Mouse (Mus musculus) olfactory bulb, adult 2 months (tissue): ENCODE results near the gene Tex44. TPM values are rescaled to one million over a fixed set of nuclear protein-coding genes. Genes with fewer than 3 reads are reported as not detected.

Experiments used
- H3K27ac ChIP-seq: fragments of 200-500 bp; 2 replicates; pipeline ENCODE4 v1.5.1; 2012; ENCODE audit warnings: low read depth, low read length; ENCODE audit not compliant: insufficient read depth
- H3K4me1 ChIP-seq: fragments of 200-500 bp; 2 replicates; pipeline ENCODE4 v1.6.1; 2012; ENCODE audit warnings: low read length; ENCODE audit not compliant: control insufficient read depth, insufficient read depth
- H3K4me3 ChIP-seq: fragments of 200-500 bp; 2 replicates; pipeline ENCODE4 v1.5.1; 2012; ENCODE audit warnings: mild to moderate bottlenecking, low read depth, low read length, moderate library complexity; ENCODE audit not compliant: insufficient read depth
- CTCF ChIP-seq: fragments of 200-500 bp; IDR thresholded peaks from 2 replicates; pipeline ENCODE4 v1.5.1; 2012; ENCODE audit warnings: low read depth, mild to moderate bottlenecking, low read length, moderate library complexity; ENCODE audit not compliant: insufficient read depth
- POLR2A ChIP-seq: fragments of 200-500 bp; IDR thresholded peaks from 2 replicates; pipeline ENCODE4 v1.6.1; 2012; ENCODE audit warnings: mild to moderate bottlenecking, low read depth, low read length, moderate library complexity; ENCODE audit not compliant: insufficient read depth
- WGBS: fragments of 180-500 bp; shearing (Covaris S2); methylation state at CpG from one replicate; pipeline ENCODE4 v1.1.7; 2018; 5-methylcytosine and 5-hydroxymethylcytosine counted together
- polyA plus RNA-seq: library from polyadenylated mRNA; stranded (reverse); fragments of >200 nt; gene quantifications from 2 replicates; pipeline ENCODE4 v1.2.4, GENCODE M21; 2012; ENCODE audit warnings: low replicate concordance; ENCODE audit not compliant: missing spikeins, insufficient read depth, insufficient read length

Gene Tex44
- polyA plus RNA-seq, 1 experiment: not detected

GRCm38 (mm10) chr1:86397621-86398020 is 28.5 kb upstream of the Tex44 start:
- no peak overlapping the region for H3K27ac ChIP-seq
- TF ChIP-seq POLR2A (no peak), CTCF (no peak)
- 85% methylated on average over 8 of the region's 8 CpGs for WGBS
- no peaks in the 10 kb centered on the region for H3K4me1 ChIP-seq
- no peak overlapping the region for H3K4me3 ChIP-seq

- Histone ChIP-seq H3K4me3 (no peak overlapping the region), H3K4me1 (no peaks in the 10 kb centered on the region), H3K27ac (no peak overlapping the region)
- 73% methylated on average over 7 of the region's 7 CpGs for WGBS
- TF ChIP-seq POLR2A (no peak), CTCF (no peak)
Measured at GRCm38 (mm10) chr1:86398222-86398621, 27.9 kb upstream of the Tex44 start.

- WGBS: 90% methylated on average over 3 of the region's 3 CpGs
Measured at GRCm38 (mm10) chr1:86399322-86399721, 26.8 kb upstream of the Tex44 start.

GRCm38 (mm10) chr1:86400096-86400754 is 25.9 kb upstream of the Tex44 start:
- Histone ChIP-seq H3K27ac (no peak overlapping the region), H3K4me1 (no peaks in the 10 kb centered on the region), H3K4me3 (no peak overlapping the region)
- WGBS: 87% methylated on average over 8 of the region's 8 CpGs
- TF ChIP-seq POLR2A: no peak

More at GRCm38 (mm10) chr1:86399322-86399721, 26.8 kb upstream of the Tex44 start:
- Histone ChIP-seq H3K27ac (no peak overlapping the region), H3K4me3 (no peak overlapping the region), H3K4me1 (no peaks in the 10 kb centered on the region)
- TF ChIP-seq POLR2A (no peak), CTCF (no peak)

- Histone ChIP-seq H3K4me3 (no peak overlapping the region), H3K27ac (no peak overlapping the region), H3K4me1 (no peaks in the 10 kb centered on the region; the same call in 1 of the 2 replicates)
- WGBS: 63% methylated on average over 5 of the region's 5 CpGs
- TF ChIP-seq CTCF (no peak), POLR2A (no peak)
Measured at GRCm38 (mm10) chr1:86404834-86405233, 21.3 kb upstream of the Tex44 start.

- WGBS: 81% methylated on average over 4 of the region's 4 CpGs
- Histone ChIP-seq H3K4me1 (no peaks in the 10 kb centered on the region; the same call in 1 of the 2 replicates), H3K4me3 (no peak overlapping the region), H3K27ac (no peak overlapping the region)
- TF ChIP-seq POLR2A (no peak), CTCF (no peak)
Measured at GRCm38 (mm10) chr1:86406313-86406712, 19.8 kb upstream of the Tex44 start.

- 77% methylated on average over 8 of the region's 8 CpGs for WGBS
- Histone ChIP-seq H3K27ac (no peak overlapping the region), H3K4me1 (no peaks in the 10 kb centered on the region; the same call in 1 of the 2 replicates), H3K4me3 (no peak overlapping the region)
- TF ChIP-seq CTCF (no peak), POLR2A (no peak)
Measured at GRCm38 (mm10) chr1:86406914-86407313, 19.2 kb upstream of the Tex44 start.

- no peak for TF ChIP-seq POLR2A
- TF ChIP-seq CTCF: no peak
- H3K4me1 ChIP-seq: no peaks in the 10 kb centered on the region; the same call in 1 of the 2 replicates
- H3K4me3 ChIP-seq: no peak overlapping the region
- no peak overlapping the region for H3K27ac ChIP-seq
- WGBS: 86% methylated on average over 10 of the region's 10 CpGs
Measured at GRCm38 (mm10) chr1:86408515-86408914, 17.6 kb upstream of the Tex44 start.

GRCm38 (mm10) chr1:86409476-86409875 is 16.7 kb upstream of the Tex44 start:
- Histone ChIP-seq H3K27ac (no peak overlapping the region), H3K4me1 (no peaks in the 10 kb centered on the region; the same call in 1 of the 2 replicates), H3K4me3 (no peak overlapping the region)
- 98% methylated on average over 2 of the region's 2 CpGs for WGBS
- TF ChIP-seq POLR2A: no peak
- no peak for TF ChIP-seq CTCF
